Mouse (Mus musculus): ENCODE results near the gene Lrrc40. TPM values are rescaled to one million over a fixed set of nuclear protein-coding genes. Genes with fewer than 3 reads are reported as not detected.
"Not testable (repeated sequence)": the region's sequence is repeated elsewhere in the genome, so short reads cannot be mapped to it uniquely, and the experiment has no call there.

The Lrrc40 gene
- total RNA-seq, 2 experiments from 2014 or later = 28.3 to 29.7 TPM

DNA sequence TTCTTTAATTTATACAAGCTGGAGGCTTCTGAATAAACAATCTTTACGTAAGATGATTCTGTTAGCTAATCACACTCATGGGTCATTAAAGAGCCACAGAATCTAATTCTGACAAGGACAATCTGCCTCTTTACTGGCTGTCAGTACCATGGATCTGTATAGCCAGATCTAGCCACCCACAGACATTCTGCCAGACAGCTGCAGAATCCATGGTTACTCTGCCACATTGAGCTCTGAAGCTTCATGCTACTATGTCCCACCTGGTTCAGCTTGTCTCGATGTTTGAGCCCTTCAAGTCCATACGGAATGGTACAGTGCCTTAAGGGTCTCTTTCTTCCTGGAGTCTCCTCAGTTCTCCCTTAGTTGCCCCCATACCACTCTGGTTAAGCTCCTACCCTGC, 55.1 kb downstream of the Lrrc40 start:
- DNase-seq = no peak

DNA sequence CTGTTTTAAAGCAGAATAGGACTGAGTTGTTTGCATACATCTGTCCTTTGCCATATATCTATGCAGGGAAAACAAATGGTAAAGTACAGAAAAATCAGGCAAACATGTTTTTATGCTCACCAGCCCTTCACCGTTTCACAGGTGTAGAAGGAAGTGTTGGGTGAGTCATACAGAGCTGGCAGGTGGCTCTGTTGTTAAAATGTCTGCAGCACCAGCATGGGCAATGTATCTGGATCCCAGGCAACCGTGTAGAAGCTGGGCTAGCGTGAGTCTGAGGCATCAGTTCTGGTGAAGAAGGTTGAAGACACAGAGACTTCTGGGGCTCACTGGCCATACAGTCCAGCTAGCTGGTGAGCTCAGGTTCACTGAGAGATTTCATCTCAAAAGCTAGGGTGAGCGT, 57.5 kb downstream of the Lrrc40 start:
- DNase-seq = no peak

DNA sequence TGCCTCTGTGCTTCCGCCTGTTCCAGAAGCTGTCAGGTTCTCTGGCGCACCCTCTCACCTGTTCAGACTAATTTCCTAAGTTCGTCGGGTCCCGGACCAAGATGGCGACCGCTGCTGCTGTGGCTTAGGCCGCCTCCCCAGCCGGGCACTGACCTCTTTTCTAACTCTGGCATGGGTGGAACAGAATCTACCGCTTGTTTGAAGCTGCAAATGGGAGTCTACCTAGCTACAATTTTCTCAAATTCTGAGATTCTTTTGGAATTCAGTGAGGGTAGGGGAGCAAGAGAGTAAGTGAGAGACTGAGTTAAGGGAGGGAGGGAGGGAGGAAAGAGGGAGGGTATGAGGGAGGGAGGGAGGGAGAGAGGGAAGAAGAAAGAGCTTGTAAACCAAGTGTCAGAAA, 65.6 kb downstream of the Lrrc40 start:
- not testable (repeated sequence) for DNase-seq

DNA sequence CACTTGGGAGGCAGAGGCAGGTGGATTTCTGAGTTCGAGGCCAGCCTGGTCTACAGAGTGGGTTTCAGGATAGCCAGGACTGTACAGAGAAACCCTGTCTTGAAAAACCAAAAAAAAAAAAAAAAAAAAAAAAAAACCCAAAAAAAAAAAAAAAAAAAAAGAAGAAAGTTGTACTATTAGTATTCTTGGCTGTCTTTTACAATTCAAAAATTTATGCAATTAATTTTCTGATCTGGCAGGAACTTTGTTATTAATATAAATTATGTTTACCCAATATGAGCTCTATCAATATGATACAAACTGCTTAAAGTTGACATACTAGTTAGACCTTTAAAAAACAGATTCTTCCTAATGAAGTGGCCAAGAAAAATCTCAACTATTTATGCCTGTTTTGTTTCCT, 66.1 kb downstream of the Lrrc40 start:
- DNase-seq = not testable (repeated sequence)

DNA sequence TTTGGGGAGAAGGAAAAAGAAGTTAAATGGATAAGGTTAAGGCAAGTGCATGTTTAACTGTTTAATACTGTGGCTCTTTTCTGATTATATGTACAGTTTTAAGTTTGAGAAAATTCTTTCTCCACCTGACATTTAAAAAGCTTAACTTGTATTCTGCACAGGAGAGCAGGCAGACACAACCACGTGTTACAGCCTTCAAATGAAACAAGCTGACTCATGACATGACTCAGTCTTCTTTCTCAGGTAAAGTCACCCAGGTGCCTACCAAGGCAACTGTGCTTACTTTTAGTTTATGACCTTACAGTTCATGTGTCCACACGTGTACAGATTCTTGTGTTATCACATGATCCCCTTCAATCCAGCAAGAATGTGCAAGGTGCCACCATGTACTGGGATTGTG, 67.0 kb downstream of the Lrrc40 start:
- DNase-seq = no peak

DNA sequence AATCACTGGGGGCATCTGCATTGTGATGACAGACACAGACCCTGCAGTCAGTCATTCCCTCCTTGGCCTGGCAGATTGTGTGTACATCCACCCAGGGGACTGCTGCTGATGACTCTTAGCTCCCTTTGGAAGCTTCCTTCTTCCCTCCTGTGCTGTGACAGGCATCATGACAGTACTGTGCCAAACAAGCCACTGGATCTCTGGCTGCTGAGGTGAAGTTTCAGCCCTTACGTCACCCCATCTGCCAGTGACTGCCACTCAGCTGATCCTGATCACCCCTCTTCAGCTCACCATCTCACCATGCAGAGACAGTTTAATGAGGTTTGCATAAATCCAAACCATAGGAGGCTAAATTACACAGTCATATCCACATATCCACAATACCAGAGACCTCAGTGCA, 68.8 kb downstream of the Lrrc40 start:
- DNase-seq = no peak

Other genes starting within 250 kb of the Lrrc40 start
- under 1 TPM; 0.18 to 0.31 TPM for gene Cth, start 111.6 kb upstream of the Lrrc40 start, total RNA-seq (2021)
- 10 to 100 TPM; 39.7 to 40.0 TPM for gene Ankrd13c, start 89.4 kb upstream of the Lrrc40 start, total RNA-seq (2021)
- gene Srsf11, start within 50 bp of the Lrrc40 start, total RNA-seq (2021) = 10 to 100 TPM; 88.7 to 91.7 TPM

Measured in heart, postnatal 4 days (tissue).